Mouse (Mus musculus) forebrain, embryonic 13.5 days (tissue): Measurements from ENCODE around the gene Exoc3l2. TPM values are rescaled to one million over a fixed set of nuclear protein-coding genes. Genes with fewer than 3 reads are reported as not detected.
A peak's percentile ranks its signal among the peaks of the same experiment; 100 is the strongest.

ENCODE experiments used
- ATAC-seq: fragments of 200-750 bp; cut with Nextera tagmentation; 2 replicates; pipeline ENCODE4 v1.8.0; 2017
- H3K27ac ChIP-seq: fragments of 300-500 bp; sonication (generic); 2 replicates; pipeline ENCODE4 v1.5.1; 2015; ENCODE audit warnings: inconsistent platforms, mild to moderate bottlenecking, moderate library complexity
- H3K27me3 ChIP-seq: fragments of 300-500 bp; sonication (generic); 2 replicates; pipeline ENCODE4 v1.6.1; 2015; ENCODE audit warnings: mild to moderate bottlenecking, inconsistent platforms
- H3K36me3 ChIP-seq: fragments of 300-500 bp; sonication (generic); 2 replicates; pipeline ENCODE4 v1.6.1; 2015; ENCODE audit warnings: mild to moderate bottlenecking, inconsistent platforms; ENCODE audit not compliant: poor library complexity, severe bottlenecking
- H3K4me1 ChIP-seq: fragments of 300-500 bp; sonication (generic); 2 replicates; pipeline ENCODE4 v1.6.1; 2015; ENCODE audit warnings: inconsistent platforms
- H3K4me2 ChIP-seq: fragments of 300-500 bp; sonication (generic); 2 replicates; pipeline ENCODE4 v1.6.1; 2015; ENCODE audit warnings: inconsistent platforms, mild to moderate bottlenecking, moderate library complexity
- H3K4me3 ChIP-seq: fragments of 300-500 bp; sonication (generic); 2 replicates; pipeline ENCODE4 v1.5.1; 2015; ENCODE audit warnings: mild to moderate bottlenecking, inconsistent platforms
- H3K9ac ChIP-seq: fragments of 300-500 bp; sonication (generic); 2 replicates; pipeline ENCODE4 v1.6.1; 2015; ENCODE audit warnings: mild to moderate bottlenecking, inconsistent platforms
- H3K9me3 ChIP-seq: fragments of 300-500 bp; sonication (generic); replicated peaks from 2 replicates; pipeline ENCODE4 v1.6.1; 2016; ENCODE audit warnings: inconsistent platforms
- WGBS: fragments of 180-500 bp; shearing (Covaris S2); methylation state at CpG from one replicate; pipeline ENCODE4 v1.1.7; 2015; 5-methylcytosine and 5-hydroxymethylcytosine counted together
- polyA plus RNA-seq: library from polyadenylated mRNA; unstranded; fragments of >200 nt; fragmentation: Nextera tagmentation; extraction: Ambion mirVana; gene quantifications from 2 replicates; pipeline ENCODE4 v1.2.1, GENCODE M21; 2015

The Exoc3l2 gene
- polyA plus RNA-seq, 1 experiment from 2014 or later = 0.13 TPM

GRCm38 (mm10) chr7:19470308-19470707, 7.2 kb downstream of the Exoc3l2 start:
- Histone ChIP-seq H3K9ac (no peak overlapping the region), H3K27me3 (peaks cover 94% of the 10 kb centered on the region), H3K4me3 (no peak overlapping the region), H3K27ac (no peak overlapping the region), H3K4me2 (no peak overlapping the region), H3K4me1 (peaks cover 8% of the 10 kb centered on the region), H3K36me3 (no peaks in the 10 kb centered on the region), H3K9me3 (no peaks in the 10 kb centered on the region)
- WGBS = 4% methylated on average over 14 of the region's 14 CpGs
- no peak for ATAC-seq

- H3K4me2 ChIP-seq = no peak overlapping the region
- H3K9ac ChIP-seq = no peak overlapping the region
- ATAC-seq = no peak
- H3K4me1 ChIP-seq = peaks cover 8% of the 10 kb centered on the region
- peaks cover 91% of the 10 kb centered on the region for H3K27me3 ChIP-seq
- H3K9me3 ChIP-seq = no peaks in the 10 kb centered on the region
- 36% methylated on average over 4 of the region's 4 CpGs for WGBS
- no peak overlapping the region for H3K27ac ChIP-seq
- H3K4me3 ChIP-seq = no peak overlapping the region
- H3K36me3 ChIP-seq = no peaks in the 10 kb centered on the region
Observed at GRCm38 (mm10) chr7:19472403-19472802, 9.3 kb downstream of the Exoc3l2 start.

- under 1% methylated on average over 51 of the region's 89 CpGs for WGBS
- peak; percentile 87 for ATAC-seq
- Histone ChIP-seq H3K9ac (peak overlapping the region; percentile 61), H3K4me2 (peak overlapping the region; percentile 76), H3K27me3 (peaks cover 90% of the 10 kb centered on the region), H3K9me3 (no peaks in the 10 kb centered on the region), H3K4me3 (peak overlapping the region; percentile 51), H3K36me3 (no peaks in the 10 kb centered on the region), H3K27ac (no peak overlapping the region; the same call in 1 of the 2 replicates), H3K4me1 (peaks cover 8% of the 10 kb centered on the region)
Observed at GRCm38 (mm10) chr7:19473875-19474443, 10.8 kb downstream of the Exoc3l2 start.

- Histone ChIP-seq H3K4me2 (no peak overlapping the region), H3K27me3 (peaks cover 69% of the 10 kb centered on the region), H3K27ac (no peak overlapping the region), H3K4me1 (peaks cover 8% of the 10 kb centered on the region), H3K9me3 (no peaks in the 10 kb centered on the region), H3K36me3 (no peaks in the 10 kb centered on the region), H3K4me3 (no peak overlapping the region), H3K9ac (no peak overlapping the region)
- no peak for ATAC-seq
- WGBS = 76% methylated on average over 2 of the region's 2 CpGs
Observed at GRCm38 (mm10) chr7:19477084-19477483, 14.0 kb downstream of the Exoc3l2 start.

GRCm38 (mm10) chr7:19477624-19478384, 14.7 kb downstream of the Exoc3l2 start:
- 32% methylated on average over 14 of the region's 14 CpGs for WGBS
- Histone ChIP-seq H3K9ac (no peak overlapping the region; the same call in 1 of the 2 replicates), H3K4me2 (no peak overlapping the region), H3K36me3 (no peaks in the 10 kb centered on the region), H3K27ac (no peak overlapping the region), H3K9me3 (no peaks in the 10 kb centered on the region), H3K27me3 (peaks cover 61% of the 10 kb centered on the region), H3K4me3 (no peak overlapping the region), H3K4me1 (peaks cover 8% of the 10 kb centered on the region)
- no peak for ATAC-seq

GRCm38 (mm10) chr7:19483281-19483680, 20.1 kb downstream of the Exoc3l2 start:
- Histone ChIP-seq H3K9me3 (no peaks in the 10 kb centered on the region), H3K27me3 (peaks cover 40% of the 10 kb centered on the region), H3K4me3 (no peak overlapping the region), H3K27ac (no peak overlapping the region), H3K36me3 (no peaks in the 10 kb centered on the region), H3K9ac (no peak overlapping the region), H3K4me2 (no peak overlapping the region), H3K4me1 (no peaks in the 10 kb centered on the region)
- 80% methylated on average over 8 of the region's 8 CpGs for WGBS
- ATAC-seq = no peak

GRCm38 (mm10) chr7:19485488-19485887, 22.4 kb downstream of the Exoc3l2 start:
- Histone ChIP-seq H3K4me2 (no peak overlapping the region), H3K9ac (no peak overlapping the region), H3K9me3 (no peaks in the 10 kb centered on the region), H3K36me3 (no peaks in the 10 kb centered on the region), H3K4me1 (peaks cover 7% of the 10 kb centered on the region), H3K27ac (no peak overlapping the region), H3K4me3 (no peak overlapping the region), H3K27me3 (peaks cover 50% of the 10 kb centered on the region)
- WGBS = 85% methylated on average over 1 of the region's 1 CpGs
- ATAC-seq = no peak

- no peak overlapping the region for H3K27ac ChIP-seq
- no peaks in the 10 kb centered on the region for H3K9me3 ChIP-seq
- H3K36me3 ChIP-seq = no peaks in the 10 kb centered on the region
- no peak overlapping the region for H3K4me2 ChIP-seq
- ATAC-seq = no peak
- 90% methylated on average over 7 of the region's 7 CpGs for WGBS
- peaks cover 61% of the 10 kb centered on the region for H3K27me3 ChIP-seq
- H3K9ac ChIP-seq = no peak overlapping the region
- H3K4me3 ChIP-seq = no peak overlapping the region
- peaks cover 7% of the 10 kb centered on the region for H3K4me1 ChIP-seq
Observed at GRCm38 (mm10) chr7:19486549-19486948, 23.4 kb downstream of the Exoc3l2 start.

- Histone ChIP-seq H3K9me3 (no peaks in the 10 kb centered on the region), H3K4me3 (peak overlapping the region; percentile 27), H3K27me3 (peaks cover 73% of the 10 kb centered on the region), H3K9ac (peak overlapping the region; percentile 45; the same call in 1 of the 2 replicates), H3K27ac (no peak overlapping the region), H3K4me2 (peak overlapping the region; percentile 44), H3K4me1 (peaks cover 13% of the 10 kb centered on the region), H3K36me3 (no peaks in the 10 kb centered on the region)
- WGBS = 2% methylated on average over 31 of the region's 31 CpGs
- ATAC-seq = peak; percentile 24; the same call in 1 of the 2 replicates
Observed at GRCm38 (mm10) chr7:19489525-19489924, 26.4 kb downstream of the Exoc3l2 start.

- Histone ChIP-seq H3K27me3 (peaks cover 65% of the 10 kb centered on the region), H3K4me3 (no peak overlapping the region; the same call in 1 of the 2 replicates), H3K36me3 (no peaks in the 10 kb centered on the region)
Observed at GRCm38 (mm10) chr7:19491731-19492130, 28.6 kb downstream of the Exoc3l2 start.

GRCm38 (mm10) chr7:19494751-19495474, 31.8 kb downstream of the Exoc3l2 start:
- Histone ChIP-seq H3K4me2 (no peak overlapping the region), H3K36me3 (no peaks in the 10 kb centered on the region), H3K27me3 (peaks cover 35% of the 10 kb centered on the region), H3K4me1 (peaks cover 6% of the 10 kb centered on the region; the same call in 1 of the 2 replicates), H3K9me3 (no peaks in the 10 kb centered on the region), H3K4me3 (no peak overlapping the region), H3K27ac (no peak overlapping the region), H3K9ac (no peak overlapping the region)
- 83% methylated on average over 25 of the region's 25 CpGs for WGBS
- ATAC-seq = no peak

More at GRCm38 (mm10) chr7:19491731-19492130, 28.6 kb downstream of the Exoc3l2 start:
- Histone ChIP-seq H3K9ac (peak overlapping the region; percentile 50; the same call in 1 of the 2 replicates), H3K4me1 (peaks cover 13% of the 10 kb centered on the region), H3K4me2 (peak overlapping the region; percentile 44), H3K27ac (no peak overlapping the region), H3K9me3 (no peaks in the 10 kb centered on the region)
- no peak for ATAC-seq
- 2% methylated on average over 26 of the region's 26 CpGs for WGBS
